Comparison of ENCODE assay signal across 8 mouse cellular contexts in the genomic region with DNA sequence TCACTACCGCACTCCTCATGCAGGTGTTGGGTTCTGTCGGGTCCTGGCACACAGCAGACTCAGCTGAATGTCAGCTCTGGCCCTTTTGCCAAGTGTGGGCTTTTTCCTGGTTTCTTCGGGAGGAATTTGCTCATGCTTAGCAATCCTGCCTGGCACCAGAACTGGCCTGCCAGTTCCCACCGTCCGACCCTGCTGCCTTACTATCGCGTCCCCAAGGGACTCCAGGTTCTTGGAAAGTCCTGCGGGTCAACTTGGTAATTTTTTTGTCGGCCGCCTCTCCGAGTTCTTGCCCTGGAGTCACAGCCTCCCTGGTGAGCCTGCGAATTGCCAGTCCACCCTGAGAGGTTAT. TPM values are rescaled to one million over a fixed set of nuclear protein-coding genes. Genes with fewer than 3 reads are reported as not detected.
DNase-seq lines count a peak whose midpoint lies in the region; ATAC-seq and TF ChIP-seq lines count a peak whose summit lies in the region.

No protein-coding gene starts in this region.

- H3K9ac ChIP-seq in lung, embryonic 15.5 days = peak overlapping the region; percentile 95

- H3K4me3 ChIP-seq in lung, embryonic 15.5 days = peak overlapping the region; percentile 95

- peak overlapping the region; percentile 74 for H3K4me2 ChIP-seq in lung, embryonic 15.5 days

- no peak for TF ChIP-seq CTCF in brain, embryonic 14.5 days (IDR thresholded peaks at IDR 0.05; ENCODE audit: borderline replicate concordance, extremely low read depth, insufficient read depth, insufficient read length)

- no peak for DNase-seq in lung, postnatal 4 days
- peak; percentile 51 for DNase-seq in brain, embryonic 14.5 days (ENCODE audit: low read depth)
- peak; percentile 21 to 23 for DNase-seq in gastrocnemius, adult 8-10 months (ENCODE audit: low spot score in 2 of 2)
- DNase-seq in kidney, adult 18-20 months = peak; percentile 70
- peak; percentile 22 for DNase-seq in lung, postnatal 36 days
- DNase-seq in thymus, postnatal 36 days = no peak
- no peak for DNase-seq in c-Kit-positive CD71-positive TER-119-positive erythroid progenitor cells, embryonic 14.5 days (ENCODE audit: low spot score)

- WGBS in lung, embryonic 15.5 days = 2% methylated on average over 12 of the region's 12 CpGs

- H3K36me3 ChIP-seq in lung, embryonic 15.5 days = no peaks in the 10 kb centered on the region

- H3K9me3 ChIP-seq in lung, embryonic 15.5 days = no peaks in the 10 kb centered on the region

- peak overlapping the region; percentile 96 for H3K27ac ChIP-seq in lung, embryonic 15.5 days

- ATAC-seq in lung, embryonic 15.5 days (ENCODE audit: borderline replicate concordance, extremely low read depth, low FRiP score, low TSS enrichment) = no peak; the same call in 1 of the 2 replicates

- no peak for TF ChIP-seq POLR2A in brain, embryonic 14.5 days (IDR thresholded peaks at IDR 0.05; ENCODE audit: borderline replicate concordance, extremely low read depth, insufficient read depth, insufficient read length, poor library complexity, severe bottlenecking)

- H3K27me3 ChIP-seq in lung, embryonic 15.5 days = no peaks in the 10 kb centered on the region

- H3K4me1 ChIP-seq in lung, embryonic 15.5 days = peaks cover 39% of the 10 kb centered on the region

RNA-seq across cellular contexts. Expression of a gene that starts 0.9 kb away (rescaled TPM):
- polyA plus RNA-seq in lung, embryonic 15.5 days (2015; fragmentation: Nextera tagmentation; extraction: Ambion mirVana) = 11.5 and 14.1 TPM in 2 replicates
- polyA plus RNA-seq in brain, embryonic 14.5 days (2012; rRNA removed) = 19.9 and 20.4 TPM in 2 replicates
- 10 to 100 TPM in 3 of 4 experiments, 1 to 10 TPM in 1; 9.1 to 14.1 (median 12.1) TPM for total RNA-seq in gastrocnemius, adult 8-10 months (2022)

RNA-seq across cellular contexts. Expression of a gene that starts 45.0 kb away (rescaled TPM):
- polyA plus RNA-seq in lung, embryonic 15.5 days (2015; fragmentation: Nextera tagmentation; extraction: Ambion mirVana) = 221 and 229 TPM in 2 replicates
- 118 and 138 TPM in 2 replicates for polyA plus RNA-seq in brain, embryonic 14.5 days (2012; rRNA removed)
- total RNA-seq in gastrocnemius, adult 8-10 months (2022) = 10 to 100 TPM; 24.9 to 33.7 (median 25.5) TPM

Comparison
In these comparisons a context has a peak if more than half of its experiments do, and no peak if none do; other contexts are left out.
1. DNase-seq: peak in brain, embryonic 14.5 days (single experiment), gastrocnemius, adult 8-10 months (2 of 2), kidney, adult 18-20 months (single experiment) and lung, postnatal 36 days (single experiment); none in lung, postnatal 4 days (0 of 2), thymus, postnatal 36 days (0 of 2) and c-Kit-positive CD71-positive TER-119-positive erythroid progenitor cells, embryonic 14.5 days (single experiment).